Mouse (Mus musculus): ENCODE measurements at regions not wholly inside any gene's neighbourhood (a gene's known extent, or its start where the extent isn't known, plus 50 kb on each side); places are given as distances from the start of the nearest gene placed in this dataset.

DNA sequence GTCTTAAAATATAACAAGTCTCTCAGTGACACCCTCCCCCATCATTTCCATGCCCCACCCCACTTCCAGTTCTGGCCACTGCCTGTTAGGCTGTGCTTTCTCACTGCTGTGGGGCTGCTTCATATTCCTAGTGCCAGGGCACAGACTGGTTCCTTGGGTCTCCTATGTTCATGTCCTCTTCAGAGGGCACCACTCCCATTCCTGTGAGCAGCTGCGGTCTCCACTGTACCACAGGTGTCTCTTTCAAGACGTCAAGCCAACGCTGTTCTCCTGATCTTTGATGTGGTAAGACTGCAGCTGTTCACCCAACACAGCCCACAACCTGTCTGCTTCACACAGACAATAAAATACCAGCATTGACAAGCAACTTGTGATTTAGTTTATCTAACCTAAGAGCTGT is 204.5 kb downstream of the Ankrd50 start:
- TF ChIP-seq CTCF (IDR thresholded peaks at IDR 0.05) (no peak), EP300 (IDR thresholded peaks at IDR 0.05) (no peak)
